Mouse (Mus musculus) stomach, embryonic 14.5 days (tissue): ENCODE results near the gene Thoc6. TPM values are rescaled to one million over a fixed set of nuclear protein-coding genes. Genes with fewer than 3 reads are reported as not detected.
A peak's percentile ranks its signal among the peaks of the same experiment; 100 is the strongest.

Source experiments
- ATAC-seq: fragments of 200-750 bp; cut with Nextera tagmentation; 2 replicates; pipeline ENCODE4 v1.8.0; 2017; ENCODE audit warnings: low read depth, moderate TSS enrichment; ENCODE audit not compliant: insufficient number of reproducible peaks, insufficient read depth, low FRiP score
- H3K27ac ChIP-seq: fragments of 300-500 bp; sonication (generic); 2 replicates; pipeline ENCODE4 v1.5.1; 2014; ENCODE audit warnings: mild to moderate bottlenecking, low read length, moderate library complexity, mixed read lengths
- H3K27me3 ChIP-seq: fragments of 300-500 bp; sonication (generic); 2 replicates; pipeline ENCODE4 v1.6.1; 2014; ENCODE audit warnings: low read length, control low read depth, mixed read lengths; ENCODE audit not compliant: control insufficient read depth, insufficient read depth
- H3K36me3 ChIP-seq: fragments of 300-500 bp; sonication (generic); 2 replicates; pipeline ENCODE4 v1.6.1; 2014; ENCODE audit warnings: mild to moderate bottlenecking, control low read depth, low read length, moderate library complexity, mixed read lengths; ENCODE audit not compliant: control insufficient read depth, insufficient read depth
- H3K4me1 ChIP-seq: fragments of 300-500 bp; sonication (generic); 2 replicates; pipeline ENCODE4 v1.6.1; 2014; ENCODE audit warnings: low read length, control low read depth, mixed read lengths; ENCODE audit not compliant: control insufficient read depth, insufficient read depth
- H3K4me2 ChIP-seq: fragments of 300-500 bp; sonication (generic); replicated peaks from 2 replicates; pipeline ENCODE4 v1.6.1; 2014; ENCODE audit warnings: low read depth, low read length, control low read depth
- H3K4me3 ChIP-seq: fragments of 300-500 bp; sonication (generic); 2 replicates; pipeline ENCODE4 v1.5.1; 2014; ENCODE audit warnings: low read depth, low read length, control low read depth
- H3K9ac ChIP-seq: fragments of 300-500 bp; sonication (generic); replicated peaks from 2 replicates; pipeline ENCODE4 v1.6.1; 2014; ENCODE audit warnings: low read depth, mild to moderate bottlenecking, control low read depth, low read length, moderate library complexity, mixed read lengths
- H3K9me3 ChIP-seq: fragments of 300-500 bp; sonication (generic); 2 replicates; pipeline ENCODE4 v1.6.1; 2016; ENCODE audit warnings: low read depth, low read length, control low read depth; ENCODE audit not compliant: control insufficient read depth
- WGBS: fragments of 180-500 bp; shearing (Covaris S2); extraction: QIAGEN DNeasy Blood & Tissue Kit; methylation state at CpG from one replicate; pipeline ENCODE4 v1.1.7; 2014; 5-methylcytosine and 5-hydroxymethylcytosine counted together
- polyA plus RNA-seq: library from polyadenylated mRNA; unstranded; fragments of >200 nt; fragmentation: Nextera tagmentation; extraction: Ambion mirVana; gene quantifications from 2 replicates; pipeline ENCODE4 v1.2.1, GENCODE M21; 2014

The Thoc6 gene
- polyA plus RNA-seq, 1 experiment from 2014 or later = 40.0 TPM

DNA sequence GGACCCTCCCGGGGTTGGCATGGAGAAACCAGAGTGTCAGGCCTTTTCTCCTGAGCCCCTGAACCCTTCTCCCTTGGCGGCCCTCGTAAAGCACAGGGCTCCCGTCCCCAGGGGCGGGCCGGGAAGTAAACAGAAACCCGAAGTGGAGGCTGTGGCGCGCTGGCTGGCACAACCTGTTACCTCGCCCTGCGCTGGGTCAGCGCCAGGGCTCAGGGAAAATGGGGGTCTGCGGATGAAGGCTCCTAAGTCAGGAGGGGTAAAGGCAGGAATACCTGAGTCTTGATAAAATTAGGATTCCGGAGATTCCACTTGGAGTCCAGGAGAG, 12.8 kb downstream of the Thoc6 start:
- Histone ChIP-seq H3K4me1 (no peaks in the 10 kb centered on the region), H3K4me2 (peak overlapping the region; percentile 52), H3K9me3 (no peaks in the 10 kb centered on the region), H3K4me3 (peak overlapping the region; percentile 26), H3K9ac (no peak overlapping the region), H3K27ac (no peak overlapping the region), H3K27me3 (peaks cover 18% of the 10 kb centered on the region), H3K36me3 (no peaks in the 10 kb centered on the region)
- 2% methylated on average over 14 of the region's 14 CpGs for WGBS
- peak; percentile 39; the same call in 1 of the 2 replicates for ATAC-seq

DNA sequence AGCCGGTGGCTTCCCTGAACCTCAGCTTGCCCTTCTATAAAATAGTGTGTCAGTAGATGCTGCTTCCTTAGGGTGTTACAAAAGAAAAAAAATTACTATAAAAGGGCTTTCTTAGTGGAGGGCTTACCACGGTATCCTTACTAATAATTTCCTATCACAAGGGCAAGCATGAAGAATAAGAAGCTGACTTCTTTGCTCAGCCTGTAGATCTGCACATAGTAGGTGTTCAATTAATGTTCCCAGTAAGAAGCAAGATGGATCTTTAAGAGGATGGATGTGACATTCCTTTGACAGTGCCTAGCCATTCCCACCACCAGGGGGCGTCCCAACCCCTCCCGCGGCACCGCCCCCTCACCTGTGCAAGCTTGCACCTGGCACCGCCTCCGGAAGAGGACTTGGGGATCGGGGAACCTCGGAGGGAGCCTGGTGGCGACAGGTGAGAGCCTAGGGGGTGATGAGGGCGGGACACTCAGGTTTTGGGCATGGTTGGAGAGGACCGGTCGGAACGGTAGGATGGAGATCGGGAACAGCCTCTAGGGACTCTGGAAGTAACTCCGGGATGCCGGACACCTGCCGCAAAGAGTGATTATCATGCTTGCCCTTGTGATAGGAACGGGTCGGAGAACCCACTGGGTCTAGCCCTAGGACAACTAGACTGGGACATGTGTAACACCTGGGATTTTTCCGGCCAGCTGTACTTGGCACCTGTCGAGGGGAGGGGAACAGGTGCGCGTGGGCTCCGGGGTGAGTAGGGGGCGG, 13.4 kb downstream of the Thoc6 start, which contains the start of gene Bicdl2:
Bicdl2 (plus strand) TSS at position 390 of the 759 bp plus-strand sequence.
- H3K27ac ChIP-seq = no peak within 1 kb of the TSS
- WGBS = 7% methylated on average over 27 of the region's 27 CpGs

DNA sequence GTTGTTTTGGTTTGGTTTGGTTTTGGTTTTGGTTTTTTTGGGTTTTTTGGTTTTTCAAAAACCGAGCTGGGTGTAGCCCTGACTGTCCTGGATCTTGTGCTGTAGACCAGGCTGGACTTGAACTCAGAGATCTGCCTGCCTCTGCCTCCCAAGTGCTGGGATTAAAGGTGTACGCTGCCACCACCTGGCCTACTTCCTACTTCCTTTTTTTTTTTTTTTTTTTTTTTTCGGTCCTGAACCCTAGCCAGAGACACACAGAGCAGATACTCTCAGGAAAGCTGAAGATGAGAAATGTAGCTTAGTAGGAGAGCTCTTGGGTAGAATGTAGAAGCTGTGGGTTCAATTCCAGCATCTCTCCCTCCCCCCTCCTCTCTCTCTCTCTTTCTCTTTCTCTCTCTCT, 15.2 kb downstream of the Thoc6 start:
- H3K27me3 ChIP-seq = peaks cover 18% of the 10 kb centered on the region
- no peaks in the 10 kb centered on the region for H3K9me3 ChIP-seq
- no peak overlapping the region for H3K27ac ChIP-seq
- H3K36me3 ChIP-seq = no peaks in the 10 kb centered on the region
- no peak for ATAC-seq
- no peak overlapping the region for H3K4me2 ChIP-seq
- no peaks in the 10 kb centered on the region for H3K4me1 ChIP-seq
- no peak overlapping the region for H3K4me3 ChIP-seq
- no peak overlapping the region for H3K9ac ChIP-seq
- WGBS = 92% methylated on average over 3 of the region's 3 CpGs

More for the DNA sequence above, 13.4 kb downstream of the Thoc6 start, which contains the start of gene Bicdl2:
- Histone ChIP-seq H3K36me3 (no peaks in the 10 kb centered on the region), H3K4me2 (peak within 1 kb of the TSS; percentile 52), H3K27me3 (peaks cover 18% of the 10 kb centered on the region), H3K4me3 (peak within 1 kb of the TSS; percentile 26), H3K4me1 (no peaks in the 10 kb centered on the region), H3K9me3 (no peaks in the 10 kb centered on the region), H3K9ac (0 out of 2 replicates have a peak within 1 kb of the TSS, but pooled peaks have one; percentile 3)
- ATAC-seq = peak; percentile 47

DNA sequence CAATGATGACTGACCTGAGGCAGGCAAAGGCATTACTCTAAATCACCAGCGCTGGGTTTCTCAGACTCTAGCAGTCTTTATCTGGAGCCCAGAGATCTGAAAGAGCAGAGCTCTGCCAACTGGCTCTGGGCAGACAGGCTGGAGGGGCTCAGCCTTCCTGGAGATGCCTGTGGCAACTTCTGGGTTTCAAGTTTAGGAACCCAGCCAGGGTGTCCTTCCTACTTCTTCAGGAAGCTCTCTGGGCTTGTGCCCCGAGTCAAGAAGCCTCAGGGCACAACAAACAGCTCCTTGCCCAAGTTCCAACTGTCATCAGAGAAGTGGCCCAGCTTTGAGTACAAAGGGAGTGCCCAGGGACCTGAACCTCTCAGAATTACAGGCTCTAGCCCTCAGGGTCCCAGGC, 19.3 kb downstream of the Thoc6 start:
- Histone ChIP-seq H3K27ac (no peak overlapping the region), H3K27me3 (0 out of 2 replicates have a peak, but pooled peaks cover under 1% of the 10 kb centered on the region), H3K36me3 (no peaks in the 10 kb centered on the region), H3K4me2 (no peak overlapping the region), H3K4me1 (no peaks in the 10 kb centered on the region), H3K9ac (no peak overlapping the region), H3K9me3 (no peaks in the 10 kb centered on the region), H3K4me3 (no peak overlapping the region)
- no peak for ATAC-seq
- WGBS = 59% methylated on average over 2 of the region's 2 CpGs

DNA sequence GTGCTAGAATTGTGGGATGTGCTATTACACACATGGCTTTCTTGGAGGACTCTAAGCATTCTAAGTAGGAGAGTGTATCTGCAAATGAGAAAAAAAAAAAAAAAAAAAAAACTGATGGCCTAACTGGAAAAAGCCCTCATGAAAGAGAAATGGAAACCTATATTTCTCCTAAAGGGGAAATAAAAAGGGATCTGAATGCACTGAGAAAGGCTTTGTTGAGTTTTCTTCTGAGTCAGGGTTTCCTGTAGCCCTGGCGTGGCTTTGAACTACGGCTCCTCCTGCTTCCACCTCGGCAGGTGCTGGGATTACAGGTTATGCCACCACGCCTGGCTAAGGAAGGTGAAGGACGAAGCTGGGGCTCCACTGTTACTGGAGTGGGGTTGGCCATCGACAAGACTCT, 19.7 kb downstream of the Thoc6 start:
- Histone ChIP-seq H3K27me3 (no peaks in the 10 kb centered on the region), H3K9me3 (no peaks in the 10 kb centered on the region), H3K36me3 (no peaks in the 10 kb centered on the region), H3K4me1 (no peaks in the 10 kb centered on the region), H3K4me3 (no peak overlapping the region), H3K9ac (no peak overlapping the region), H3K27ac (no peak overlapping the region), H3K4me2 (no peak overlapping the region)
- no peak for ATAC-seq
- WGBS = 48% methylated on average over 6 of the region's 6 CpGs

DNA sequence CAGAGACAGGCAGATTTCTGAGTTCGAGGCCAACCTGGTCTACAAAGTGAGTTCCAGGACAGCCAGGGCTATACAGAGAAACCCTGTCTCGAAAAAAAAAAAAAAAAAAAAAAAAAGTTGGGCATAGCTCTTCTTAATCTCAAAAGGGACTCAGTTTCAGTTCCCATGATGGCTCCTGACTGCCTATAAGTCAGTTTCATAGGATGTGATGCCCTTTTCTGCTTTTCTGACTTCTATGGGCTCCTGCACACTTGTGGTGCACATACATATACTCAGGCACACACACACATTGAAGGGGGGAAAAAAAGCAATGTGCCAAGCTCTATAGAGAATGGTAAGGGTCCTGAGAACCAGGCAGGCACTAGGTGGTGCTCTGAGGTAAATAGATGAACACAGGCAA, 20.4 kb downstream of the Thoc6 start:
- Histone ChIP-seq H3K27me3 (no peaks in the 10 kb centered on the region), H3K9me3 (no peaks in the 10 kb centered on the region), H3K4me1 (no peaks in the 10 kb centered on the region), H3K36me3 (no peaks in the 10 kb centered on the region), H3K9ac (no peak overlapping the region), H3K27ac (no peak overlapping the region), H3K4me2 (no peak overlapping the region), H3K4me3 (no peak overlapping the region)
- WGBS = 85% methylated on average over 1 of the region's 2 CpGs
- ATAC-seq = no peak

DNA sequence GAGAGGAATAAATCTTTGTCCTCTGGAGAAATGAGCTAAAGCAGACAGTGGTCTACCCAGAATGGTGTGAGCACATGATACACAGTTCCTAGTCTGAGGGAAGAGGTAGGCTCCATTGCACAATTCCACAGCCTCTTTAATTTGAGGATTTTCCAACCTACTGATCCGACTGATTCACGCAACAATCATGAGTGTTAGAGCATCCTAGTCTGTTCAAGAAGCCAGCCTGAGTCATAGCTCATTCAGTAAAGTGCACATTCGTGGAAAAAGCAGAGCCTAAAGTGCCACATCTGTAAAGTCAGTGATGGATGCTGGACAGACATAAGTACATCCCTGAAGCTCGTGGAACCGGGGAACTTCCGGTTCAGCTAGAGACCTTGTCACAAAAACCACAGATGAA, 22.3 kb downstream of the Thoc6 start:
- Histone ChIP-seq H3K4me1 (no peaks in the 10 kb centered on the region), H3K4me3 (no peak overlapping the region), H3K9ac (no peak overlapping the region), H3K9me3 (no peaks in the 10 kb centered on the region), H3K4me2 (no peak overlapping the region), H3K36me3 (no peaks in the 10 kb centered on the region), H3K27me3 (no peaks in the 10 kb centered on the region), H3K27ac (no peak overlapping the region)
- ATAC-seq = no peak
- 72% methylated on average over 6 of the region's 6 CpGs for WGBS

DNA sequence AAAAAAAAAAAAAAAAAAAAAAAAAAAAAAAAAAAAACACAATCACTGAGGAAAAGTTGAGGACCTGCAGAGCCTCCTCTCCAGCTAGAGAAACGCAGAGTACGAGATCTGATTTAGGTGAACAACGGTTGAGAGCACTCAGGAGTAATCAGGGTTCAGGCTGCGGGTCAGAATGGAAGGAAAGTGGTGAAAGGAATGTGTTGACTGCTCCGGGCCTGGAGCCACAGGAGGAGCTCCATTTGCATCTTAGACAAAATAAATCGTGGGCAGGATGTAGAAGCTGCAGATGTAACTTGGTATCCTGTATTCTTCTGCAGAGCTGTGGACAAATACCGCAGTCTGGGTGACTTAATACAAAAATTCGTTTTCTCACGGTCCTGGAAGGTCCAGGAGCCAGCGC, 27.8 kb downstream of the Thoc6 start:
- no peaks in the 10 kb centered on the region for H3K27me3 ChIP-seq
- H3K4me1 ChIP-seq = no peaks in the 10 kb centered on the region
- no peak overlapping the region for H3K9ac ChIP-seq
- H3K27ac ChIP-seq = no peak overlapping the region
- no peak for ATAC-seq
- H3K9me3 ChIP-seq = no peaks in the 10 kb centered on the region
- H3K36me3 ChIP-seq = no peaks in the 10 kb centered on the region
- no peak overlapping the region for H3K4me3 ChIP-seq
- WGBS = 40% methylated on average over 10 of the region's 10 CpGs
- H3K4me2 ChIP-seq = no peak overlapping the region
